Mouse (Mus musculus) MEL (cell line): ENCODE measurements around the gene Smim4. TPM values are rescaled to one million over a fixed set of nuclear protein-coding genes. Genes with fewer than 3 reads are reported as not detected.

ENCODE experiments used
- DNase-seq: peaks from one replicate; pipeline ENCODE4 v3.0.0; 2011; ENCODE audit warnings: low read depth, low spot score
- H3K27ac ChIP-seq: 2 replicates; pipeline ENCODE4 v1.5.1; 2012; ENCODE audit warnings: low read depth, mild to moderate bottlenecking, control low read depth, low read length, moderate library complexity; ENCODE audit not compliant: control insufficient read depth
- H3K27me3 ChIP-seq, 2 experiments: fragments of 150-350 bp in 1 of 2; sonication (generic) in 1 of 2; 2 replicates each; pipeline ENCODE4 v1.6.1; 2012; ENCODE audit warnings: low read length in 2 of 2, mild to moderate bottlenecking in 2 of 2, improper control_type of control experiment in 1 of 2, moderate library complexity in 1 of 2; ENCODE audit not compliant: insufficient read depth in 2 of 2, control insufficient read depth in 1 of 2
- H3K36me3 ChIP-seq, 2 experiments: 2 replicates each; pipeline ENCODE4 v1.6.1; 2012 to 2014; ENCODE audit warnings: low read length in 2 of 2, improper control_type of control experiment in 1 of 2, inconsistent platforms in 1 of 2, mild to moderate bottlenecking in 1 of 2; ENCODE audit not compliant: insufficient read depth in 2 of 2, control insufficient read depth in 1 of 2
- H3K4me1 ChIP-seq, 2 experiments: fragments of 150-350 bp in 1 of 2; sonication (generic) in 1 of 2; 2 replicates each; pipeline ENCODE4 v1.6.1; 2012; ENCODE audit warnings: low read length in 2 of 2, improper control_type of control experiment in 1 of 2, mild to moderate bottlenecking in 1 of 2; ENCODE audit not compliant: insufficient read depth in 2 of 2, control insufficient read depth in 1 of 2
- H3K4me3 ChIP-seq, 2 experiments: fragments of 150-350 bp in 1 of 2; sonication (generic) in 1 of 2; 2 replicates each; pipeline ENCODE4 v1.5.1; 2012; ENCODE audit warnings: low read depth in 2 of 2, low read length in 2 of 2, mild to moderate bottlenecking in 2 of 2, moderate library complexity in 2 of 2, control low read depth in 1 of 2, improper control_type of control experiment in 1 of 2; ENCODE audit not compliant: control insufficient read depth in 1 of 2, insufficient read depth in 1 of 2
- H3K79me2 ChIP-seq: 2 replicates; pipeline ENCODE4 v1.6.1; 2012; ENCODE audit warnings: mild to moderate bottlenecking, low read length, moderate library complexity; ENCODE audit not compliant: control insufficient read depth, poor library complexity, insufficient read depth
- H3K9ac ChIP-seq: 2 replicates; pipeline ENCODE4 v1.6.1; 2012; ENCODE audit warnings: low read depth, mild to moderate bottlenecking, control low read depth, low read length, moderate library complexity; ENCODE audit not compliant: control insufficient read depth, poor library complexity, severe bottlenecking
- H3K9me3 ChIP-seq: fragments of 150-350 bp; sonication (generic); replicated peaks from 2 replicates; pipeline ENCODE4 v1.6.1; 2012; ENCODE audit warnings: mild to moderate bottlenecking, low read length, improper control_type of control experiment, moderate library complexity; ENCODE audit not compliant: insufficient read depth
- BHLHE40 ChIP-seq: IDR thresholded peaks from 2 replicates; pipeline ENCODE4 v1.6.1; 2012; ENCODE audit warnings: low read depth, mild to moderate bottlenecking, inconsistent platforms, low read length, improper control_type of control experiment, borderline replicate concordance
- CHD2 ChIP-seq: IDR thresholded peaks from 2 replicates; pipeline ENCODE4 v1.6.1; 2011; ENCODE audit warnings: low read length, improper control_type of control experiment
- CTCF ChIP-seq, 3 experiments: IDR thresholded peaks in 2 of 3; conservative IDR thresholded peaks in 1 of 3; 2 replicates each; pipeline ENCODE4 v1.5.1; 2011 to 2012; ENCODE audit warnings: low read length in 3 of 3, low read depth in 2 of 3, mild to moderate bottlenecking in 2 of 3, improper control_type of control experiment in 1 of 3, inconsistent platforms in 1 of 3, mixed read lengths in 1 of 3, moderate library complexity in 1 of 3; ENCODE audit not compliant: control insufficient read depth in 1 of 3, insufficient read depth in 1 of 3, poor library complexity in 1 of 3, severe bottlenecking in 1 of 3
- EP300 ChIP-seq, 2 experiments: IDR thresholded peaks; 2 replicates each; pipeline ENCODE4 v1.6.1; 2011; ENCODE audit warnings: improper control_type of control experiment in 2 of 2, low read length in 2 of 2, low read depth in 1 of 2, mild to moderate bottlenecking in 1 of 2
- ETS1 ChIP-seq: IDR thresholded peaks from 2 replicates; pipeline ENCODE4 v1.6.1; 2012; ENCODE audit warnings: low read depth, mild to moderate bottlenecking, inconsistent platforms, low read length, improper control_type of control experiment, moderate library complexity
- GABPA ChIP-seq: IDR thresholded peaks from 2 replicates; pipeline ENCODE4 v1.6.1; 2012; ENCODE audit warnings: low read depth, mild to moderate bottlenecking, inconsistent platforms, low read length, improper control_type of control experiment, moderate library complexity
- GATA1 ChIP-seq: IDR thresholded peaks from 2 replicates; pipeline ENCODE4 v1.6.1; 2011; ENCODE audit warnings: low read depth, low read length, improper control_type of control experiment
- JUND ChIP-seq: IDR thresholded peaks from 2 replicates; pipeline ENCODE4 v1.6.1; 2011; ENCODE audit warnings: low read depth, mild to moderate bottlenecking, improper control_type of control experiment, low read length
- KAT2A ChIP-seq: conservative IDR thresholded peaks from 2 replicates; pipeline ENCODE4 v1.6.1; 2012; ENCODE audit warnings: low read depth, low read length, improper control_type of control experiment, inconsistent platforms
- MAZ ChIP-seq: IDR thresholded peaks from 2 replicates; pipeline ENCODE4 v1.6.1; 2012; ENCODE audit warnings: low read depth, mild to moderate bottlenecking, inconsistent platforms, low read length, improper control_type of control experiment
- NELFE ChIP-seq: IDR thresholded peaks from 2 replicates; pipeline ENCODE4 v1.6.1; 2011; ENCODE audit warnings: low read depth, low read length, improper control_type of control experiment
- NRF1 ChIP-seq: IDR thresholded peaks from 2 replicates; pipeline ENCODE4 v1.6.1; 2014; ENCODE audit warnings: low read depth, mild to moderate bottlenecking, inconsistent platforms, low read length, improper control_type of control experiment, moderate library complexity; ENCODE audit not compliant: poor library complexity, insufficient read depth, severe bottlenecking
- POLR2A ChIP-seq, 2 experiments: IDR thresholded peaks; 2 replicates each; pipeline ENCODE4 v1.6.1; 2011 to 2012; ENCODE audit warnings: low read length in 2 of 2, mild to moderate bottlenecking in 2 of 2, control low read depth in 1 of 2, improper control_type of control experiment in 1 of 2, low read depth in 1 of 2, moderate library complexity in 1 of 2; ENCODE audit not compliant: control insufficient read depth in 1 of 2, insufficient read depth in 1 of 2, poor library complexity in 1 of 2
- RAD21 ChIP-seq: IDR thresholded peaks from 2 replicates; pipeline ENCODE4 v1.6.1; 2011; ENCODE audit warnings: mild to moderate bottlenecking, low read depth, low read length, improper control_type of control experiment
- SMC3 ChIP-seq: IDR thresholded peaks from 2 replicates; pipeline ENCODE4 v1.6.1; 2011; ENCODE audit warnings: low read depth, low read length, improper control_type of control experiment
- TAL1 ChIP-seq: IDR thresholded peaks from 2 replicates; pipeline ENCODE4 v1.6.1; 2012; ENCODE audit warnings: mild to moderate bottlenecking, inconsistent platforms, low read length, moderate library complexity, mixed read lengths
- TBP ChIP-seq: IDR thresholded peaks from 2 replicates; pipeline ENCODE4 v1.8.0; 2011; ENCODE audit warnings: low read depth, low read length, improper control_type of control experiment
- TCF12 ChIP-seq: IDR thresholded peaks from 2 replicates; pipeline ENCODE4 v1.6.1; 2014; ENCODE audit warnings: low read depth, mild to moderate bottlenecking, inconsistent platforms, low read length, improper control_type of control experiment, moderate library complexity
- UBTF ChIP-seq: IDR thresholded peaks from 2 replicates; pipeline ENCODE4 v1.6.1; 2012; ENCODE audit warnings: low read depth, mild to moderate bottlenecking, inconsistent platforms, low read length, improper control_type of control experiment, moderate library complexity, borderline replicate concordance; ENCODE audit not compliant: insufficient read depth
- USF1 ChIP-seq: IDR thresholded peaks from 2 replicates; pipeline ENCODE4 v1.6.1; 2014; ENCODE audit warnings: low read depth, mild to moderate bottlenecking, inconsistent platforms, low read length, improper control_type of control experiment, moderate library complexity
- USF2 ChIP-seq, 2 experiments: IDR thresholded peaks; 2 replicates each; pipeline ENCODE4 v1.6.1; 2011 to 2012; ENCODE audit warnings: improper control_type of control experiment in 2 of 2, low read length in 2 of 2, borderline replicate concordance in 1 of 2, inconsistent platforms in 1 of 2, low read depth in 1 of 2, mild to moderate bottlenecking in 1 of 2; ENCODE audit not compliant: insufficient read depth in 1 of 2
- ZKSCAN1 ChIP-seq: IDR thresholded peaks from 2 replicates; pipeline ENCODE4 v1.6.1; 2012; ENCODE audit warnings: low read depth, mild to moderate bottlenecking, inconsistent platforms, low read length, improper control_type of control experiment, moderate library complexity
- ZNF384 ChIP-seq: IDR thresholded peaks from 2 replicates; pipeline ENCODE4 v1.6.1; 2012; ENCODE audit warnings: low read depth, mild to moderate bottlenecking, inconsistent platforms, low read length, improper control_type of control experiment
- polyA plus RNA-seq, 2 experiments: library from polyadenylated mRNA; stranded (reverse) in 1 of 2; unstranded in 1 of 2; fragments of >175 nt in 1 of 2; fragments of >200 nt in 1 of 2; gene quantifications; 2 replicates each; pipeline versions ENCODE4 v1.2.1 to v1.2.4; 2012; ENCODE audit warnings: low replicate concordance in 2 of 2, low read depth in 1 of 2; ENCODE audit not compliant: insufficient read length in 2 of 2, insufficient read depth in 1 of 2, missing spikeins in 1 of 2
- total RNA-seq: library from RNA; depleted of rRNA; stranded (reverse); fragments of 300-350 nt; gene quantifications from 2 replicates; pipeline ENCODE4 v1.2.3, GENCODE M21; 2012

The Smim4 gene
- total and polyA plus RNA-seq, 3 experiments = 87.8 to 122 TPM; not detected in 1

GRCm38 (mm10) chr14:31062277-31062676 lies 66.5 kb downstream of the Smim4 start:
- H3K27ac ChIP-seq = no peak overlapping the region
- DNase-seq = peak; percentile 54
- H3K79me2 ChIP-seq = no peaks in the 10 kb centered on the region
- peaks cover 0 to 43% of the 10 kb centered on the region in 2 experiments; a peak in 2 of 4 replicates for H3K36me3 ChIP-seq
- no peaks in the 10 kb centered on the region for H3K9me3 ChIP-seq
- H3K27me3 ChIP-seq = no peaks in the 10 kb centered on the region
- no peak overlapping the region for H3K9ac ChIP-seq
- H3K4me1 ChIP-seq = no peaks in the 10 kb centered on the region
- TF ChIP-seq ZNF384 = no peak
- peak; percentile 38 for TF ChIP-seq SMC3
- no peak for TF ChIP-seq BHLHE40
- no peak for TF ChIP-seq MAZ
- peak; percentile 23 for TF ChIP-seq RAD21
- TF ChIP-seq EP300 (IDR thresholded peaks at IDR 0.05; ENCODE audit: low read depth in 1 of 2, low read length in 2 of 2) = no peak
- TF ChIP-seq CTCF (IDR thresholded peaks at IDR 0.05 in 2 of 3, conservative IDR thresholded peaks at IDR 0.05 in 1 of 3; ENCODE audit: control insufficient read depth in 1 of 3, insufficient read depth in 1 of 3, low read depth in 2 of 3, low read length in 3 of 3, poor library complexity in 1 of 3, severe bottlenecking in 1 of 3) = peak; percentile 48 to 64 (median 56)
- TF ChIP-seq USF1 = no peak
- H3K4me3 ChIP-seq = no peak overlapping the region

GRCm38 (mm10) chr14:31045817-31046216 lies 82.9 kb downstream of the Smim4 start:
- H3K4me3 ChIP-seq = no peak overlapping the region
- no peak overlapping the region for H3K9ac ChIP-seq
- H3K27ac ChIP-seq = no peak overlapping the region
- peaks cover 11 to 39% of the 10 kb centered on the region in 2 experiments for H3K36me3 ChIP-seq
- no peaks in the 10 kb centered on the region for H3K9me3 ChIP-seq
- TF ChIP-seq EP300 (IDR thresholded peaks at IDR 0.05; ENCODE audit: low read depth in 1 of 2, low read length in 2 of 2) (peak; percentile 54 to 75; a peak in 3 of 4 replicates), TCF12 (peak; percentile 89), NELFE (no peak), ETS1 (0 out of 2 replicates have a peak, but pooled peaks have one; percentile 29), TBP (no peak), TAL1 (peak; percentile 62), KAT2A (no peak), GATA1 (peak; percentile 84)
- no peaks in the 10 kb centered on the region for H3K79me2 ChIP-seq
- 0 out of 4 replicates have a peak, but pooled peaks cover 0 to 3% of the 10 kb centered on the region in 2 experiments for H3K4me1 ChIP-seq
- peak; percentile 56 for DNase-seq
- H3K27me3 ChIP-seq = no peaks in the 10 kb centered on the region

GRCm38 (mm10) chr14:31045296-31045695 lies 83.5 kb downstream of the Smim4 start:
- no peaks in the 10 kb centered on the region for H3K27me3 ChIP-seq
- TF ChIP-seq ZNF384 (no peak), TAL1 (no peak), ZKSCAN1 (no peak), TBP (no peak), UBTF (no peak), CHD2 (no peak), NRF1 (no peak), KAT2A (no peak), RAD21 (no peak), GATA1 (no peak), CTCF (IDR thresholded peaks at IDR 0.05 in 2 of 3, conservative IDR thresholded peaks at IDR 0.05 in 1 of 3; ENCODE audit: control insufficient read depth in 1 of 3, insufficient read depth in 1 of 3, low read depth in 2 of 3, low read length in 3 of 3, poor library complexity in 1 of 3, severe bottlenecking in 1 of 3) (no peak), JUND (no peak), USF2 (IDR thresholded peaks at IDR 0.05; ENCODE audit: borderline replicate concordance in 1 of 2, insufficient read depth in 1 of 2, low read depth in 1 of 2, low read length in 2 of 2) (no peak), POLR2A (IDR thresholded peaks at IDR 0.05; ENCODE audit: control insufficient read depth in 1 of 2, insufficient read depth in 1 of 2, low read depth in 1 of 2, low read length in 2 of 2, poor library complexity in 1 of 2) (no peak), TCF12 (no peak), GABPA (no peak)
- no peaks in the 10 kb centered on the region for H3K79me2 ChIP-seq
- no peak overlapping the region for H3K27ac ChIP-seq
- no peak for DNase-seq
- no peak overlapping the region for H3K4me3 ChIP-seq
- H3K9me3 ChIP-seq = no peaks in the 10 kb centered on the region
- H3K36me3 ChIP-seq = peaks cover 11 to 35% of the 10 kb centered on the region in 2 experiments
- 0 out of 4 replicates have a peak, but pooled peaks cover 0 to 3% of the 10 kb centered on the region in 2 experiments for H3K4me1 ChIP-seq
- H3K9ac ChIP-seq = no peak overlapping the region
